In genomic region chr1:182409401-182410173, GRCm38 (mm10) we compare ENCODE assay signal across 8 mouse cellular contexts. TPM values are rescaled to one million over a fixed set of nuclear protein-coding genes. Genes with fewer than 3 reads are reported as not detected.
DNase-seq lines count a peak whose midpoint lies in the region; ATAC-seq and TF ChIP-seq lines count a peak whose summit lies in the region.

No protein-coding gene starts in this region.

- no peaks in the 10 kb centered on the region for H3K36me3 ChIP-seq in embryonic facial prominence, embryonic 12.5 days
- H3K36me3 ChIP-seq in hindbrain, embryonic 16.5 days (ENCODE audit: control insufficient read depth, insufficient read depth, low read length), result no peaks in the 10 kb centered on the region
- H3K36me3 ChIP-seq in lung, embryonic 15.5 days, result no peaks in the 10 kb centered on the region

- peak overlapping the region; percentile 81 for H3K4me3 ChIP-seq in gastrocnemius, adult 2 months
- H3K4me3 ChIP-seq in embryonic facial prominence, embryonic 12.5 days, result peak overlapping the region; percentile 85
- peak overlapping the region; percentile 87 for H3K4me3 ChIP-seq in hindbrain, embryonic 16.5 days (ENCODE audit: low read length)
- peak overlapping the region; percentile 90 for H3K4me3 ChIP-seq in lung, embryonic 15.5 days

- no peaks in the 10 kb centered on the region for H3K9me3 ChIP-seq in embryonic facial prominence, embryonic 12.5 days
- H3K9me3 ChIP-seq in hindbrain, embryonic 16.5 days (ENCODE audit: control insufficient read depth, low read length), result no peaks in the 10 kb centered on the region
- no peaks in the 10 kb centered on the region for H3K9me3 ChIP-seq in lung, embryonic 15.5 days

- peak overlapping the region; percentile 91 for H3K9ac ChIP-seq in embryonic facial prominence, embryonic 12.5 days
- H3K9ac ChIP-seq in hindbrain, embryonic 16.5 days (ENCODE audit: low read depth, low read length), result peak overlapping the region; percentile 95
- H3K9ac ChIP-seq in lung, embryonic 15.5 days, result peak overlapping the region; percentile 93

- peak overlapping the region; percentile 96 for H3K27ac ChIP-seq in gastrocnemius, adult 2 months
- H3K27ac ChIP-seq in embryonic facial prominence, embryonic 12.5 days, result peak overlapping the region; percentile 94
- peak overlapping the region; percentile 95 for H3K27ac ChIP-seq in hindbrain, embryonic 16.5 days (ENCODE audit: low read depth, low read length)
- H3K27ac ChIP-seq in lung, embryonic 15.5 days, result peak overlapping the region; percentile 90

- ATAC-seq in Patski, result peak; percentile 7
- peak; percentile 64; the same call in 1 of the 2 replicates for ATAC-seq in embryonic facial prominence, embryonic 12.5 days (ENCODE audit: insufficient number of reproducible peaks, insufficient read depth, low FRiP score, low TSS enrichment)
- ATAC-seq in hindbrain, embryonic 16.5 days, result peak; percentile 57
- peak; percentile 69; the same call in 1 of the 2 replicates for ATAC-seq in lung, embryonic 15.5 days (ENCODE audit: borderline replicate concordance, extremely low read depth, low FRiP score, low TSS enrichment)

- H3K4me1 ChIP-seq in embryonic facial prominence, embryonic 12.5 days, result peaks cover 33% of the 10 kb centered on the region
- H3K4me1 ChIP-seq in hindbrain, embryonic 16.5 days (ENCODE audit: control insufficient read depth, insufficient read depth, low read depth, low read length), result peaks cover 18% of the 10 kb centered on the region
- peaks cover 40% of the 10 kb centered on the region for H3K4me1 ChIP-seq in lung, embryonic 15.5 days

- H3K4me2 ChIP-seq in embryonic facial prominence, embryonic 12.5 days (replicated peaks), result peak overlapping the region; percentile 62
- H3K4me2 ChIP-seq in hindbrain, embryonic 16.5 days (ENCODE audit: low read length), result peak overlapping the region; percentile 87
- H3K4me2 ChIP-seq in lung, embryonic 15.5 days, result peak overlapping the region; percentile 56

- no peak for TF ChIP-seq CTCF in gastrocnemius, adult 2 months (IDR thresholded peaks at IDR 0.05)
- TF ChIP-seq CTCF in Patski (IDR thresholded peaks at IDR 0.05), result no peak

- no peaks in the 10 kb centered on the region for H3K27me3 ChIP-seq in Patski
- H3K27me3 ChIP-seq in embryonic facial prominence, embryonic 12.5 days, result no peaks in the 10 kb centered on the region
- H3K27me3 ChIP-seq in hindbrain, embryonic 16.5 days (replicated peaks; ENCODE audit: control insufficient read depth, insufficient read depth, low read length), result no peaks in the 10 kb centered on the region
- H3K27me3 ChIP-seq in lung, embryonic 15.5 days, result no peaks in the 10 kb centered on the region

- intact Hi-C loops in gastrocnemius, adult 2 months (cut with DNase I), result loop anchor here (5.0 kb wide), 1 partner anchor 113 kb away; no protein-coding TSS in a partner anchor
- intact Hi-C loops in gastrocnemius, postnatal 36 days (cut with DNase I), result no loop called here

- POLR2A ChIA-PET in Patski (lab: Charles Lee), result interaction anchor here (0.7 to 1.2 kb wide), 2 partner anchors 9 to 30 kb away, joined by 3 to 4 read pairs; no protein-coding TSS in a partner anchor

- in situ Hi-C loops in Patski (cut with MboI; ENCODE audit: low pct_unique_long_range_greater_than_20kb), result no loop called here

- CTCF ChIA-PET in Patski (lab: Charles Lee), result no interaction called here

- DNase-seq in gastrocnemius, adult 2 months, result no peak
- no peak for DNase-seq in gastrocnemius, postnatal 36 days
- no peak for DNase-seq in Patski (ENCODE audit: low read depth, low spot score)
- DNase-seq in spleen, adult 12 weeks (ENCODE audit: low spot score), result peak; percentile 3
- no peak for DNase-seq in testis, postnatal 10 days (ENCODE audit: low spot score)

- WGBS in embryonic facial prominence, embryonic 12.5 days, result 2% methylated on average over 34 of the region's 34 CpGs
- WGBS in hindbrain, embryonic 16.5 days, result 1% methylated on average over 31 of the region's 34 CpGs
- 1% methylated on average over 34 of the region's 34 CpGs for WGBS in lung, embryonic 15.5 days

RNA-seq across cellular contexts. Expression of gene Trp53bp2, which starts 0.6 kb away (rescaled TPM):
- 1 to 10 TPM; 9.0 to 9.5 TPM for total RNA-seq in gastrocnemius, adult 2 months (2021)
- total RNA-seq in gastrocnemius, postnatal 36 days (2021), result 10 to 100 TPM in 1 of 2 experiments, 1 to 10 TPM in 1; 7.5 to 10.5 TPM
- 35.4 TPM for polyA plus RNA-seq in Patski (2021)
- polyA plus RNA-seq in embryonic facial prominence, embryonic 12.5 days (2016; fragmentation: Nextera tagmentation; extraction: Ambion mirVana), result 29.9 and 32.9 TPM in 2 replicates
- 13.8 and 17.8 TPM in 2 replicates for polyA plus RNA-seq in hindbrain, embryonic 16.5 days (2015; fragmentation: Nextera tagmentation; extraction: Ambion mirVana)
- polyA plus RNA-seq in lung, embryonic 15.5 days (2015; fragmentation: Nextera tagmentation; extraction: Ambion mirVana), result 21.2 and 22.1 TPM in 2 replicates

Comparison
In these comparisons a context has a peak if more than half of its experiments do, and no peak if none do; other contexts are left out.
1. ATAC-seq: peak in every context shown above with its lines; median percentile 69 in lung, embryonic 15.5 days; 64 in embryonic facial prominence, embryonic 12.5 days; 57 in hindbrain, embryonic 16.5 days; 7 in Patski.